Mouse (Mus musculus) hindbrain, embryonic 10.5 days (tissue): ENCODE results near the gene Crygc. TPM values are rescaled to one million over a fixed set of nuclear protein-coding genes. Genes with fewer than 3 reads are reported as not detected.

Source experiments
- DNase-seq: peaks from one replicate; pipeline ENCODE4 v3.0.0-alpha.2; 2017; ENCODE audit warnings: low spot score
- H3K27ac ChIP-seq: fragments of 300-500 bp; sonication (generic); 2 replicates; pipeline ENCODE4 v1.5.1; 2016; ENCODE audit warnings: mild to moderate bottlenecking, moderate library complexity
- H3K27me3 ChIP-seq: fragments of 300-500 bp; sonication (generic); 2 replicates; pipeline ENCODE4 v1.6.1; 2016; ENCODE audit warnings: mild to moderate bottlenecking; ENCODE audit not compliant: poor library complexity, insufficient read depth, severe bottlenecking
- H3K36me3 ChIP-seq: fragments of 300-500 bp; sonication (generic); 2 replicates; pipeline ENCODE4 v1.6.1; 2016; ENCODE audit warnings: mild to moderate bottlenecking, moderate library complexity
- H3K4me1 ChIP-seq: fragments of 300-500 bp; sonication (generic); replicated peaks from 2 replicates; pipeline ENCODE4 v1.6.1; 2016; ENCODE audit warnings: mild to moderate bottlenecking
- H3K4me3 ChIP-seq: fragments of 300-500 bp; sonication (generic); 2 replicates; pipeline ENCODE4 v1.5.1; 2016; ENCODE audit warnings: mild to moderate bottlenecking, moderate library complexity
- H3K9me3 ChIP-seq: fragments of 300-500 bp; sonication (generic); 2 replicates; pipeline ENCODE4 v1.6.1; 2016; ENCODE audit warnings: mild to moderate bottlenecking, moderate library complexity
- WGBS: fragments of 180-500 bp; shearing (Covaris S2); methylation state at CpG from one replicate; pipeline ENCODE4 v1.1.7; 2016; 5-methylcytosine and 5-hydroxymethylcytosine counted together
- polyA plus RNA-seq: library from polyadenylated mRNA; unstranded; fragments of >200 nt; fragmentation: Nextera tagmentation; extraction: Ambion mirVana; gene quantifications from 2 replicates; pipeline ENCODE4 v1.2.1, GENCODE M21; 2016

Crygc gene
- polyA plus RNA-seq, 1 experiment from 2014 or later = 0.27 TPM

- no peaks in the 10 kb centered on the region for H3K36me3 ChIP-seq
- H3K4me3 ChIP-seq = no peak overlapping the region
- no peak for DNase-seq
- H3K9me3 ChIP-seq = no peaks in the 10 kb centered on the region
- H3K27me3 ChIP-seq = peaks cover 6% of the 10 kb centered on the region; the same call in 1 of the 2 replicates
- H3K27ac ChIP-seq = no peak overlapping the region
- 40% methylated on average over 8 of the region's 8 CpGs for WGBS
- H3K4me1 ChIP-seq = peaks cover 7% of the 10 kb centered on the region
These were observed 26.9 kb downstream of the Crygc start for GRCm38 (mm10) chr1:65046401-65047109.

- whole genome bisulfite sequencing = 80% methylated on average over 2 of the region's 2 CpGs
- no peaks in the 10 kb centered on the region for H3K9me3 ChIP-seq
- no peak overlapping the region for H3K4me3 ChIP-seq
- H3K4me1 ChIP-seq = no peaks in the 10 kb centered on the region
- DNase-seq = no peak
- no peaks in the 10 kb centered on the region for H3K36me3 ChIP-seq
- H3K27ac ChIP-seq = no peak overlapping the region
- no peaks in the 10 kb centered on the region for H3K27me3 ChIP-seq
These were observed 30.1 kb downstream of the Crygc start for GRCm38 (mm10) chr1:65043433-65043832.

GRCm38 (mm10) chr1:65041837-65042236 is 31.7 kb downstream of the Crygc start:
- no peaks in the 10 kb centered on the region for H3K36me3 ChIP-seq
- no peaks in the 10 kb centered on the region for H3K9me3 ChIP-seq
- H3K27ac ChIP-seq = no peak overlapping the region
- no peaks in the 10 kb centered on the region for H3K27me3 ChIP-seq
- 95% methylated on average over 3 of the region's 3 CpGs for WGBS
- no peaks in the 10 kb centered on the region for H3K4me1 ChIP-seq
- no peak overlapping the region for H3K4me3 ChIP-seq
- DNase-seq = no peak

- Histone ChIP-seq H3K27ac (no peak overlapping the region), H3K27me3 (no peaks in the 10 kb centered on the region), H3K36me3 (no peaks in the 10 kb centered on the region), H3K4me1 (no peaks in the 10 kb centered on the region), H3K4me3 (no peak overlapping the region), H3K9me3 (no peaks in the 10 kb centered on the region)
- WGBS = 84% methylated on average over 6 of the region's 6 CpGs
- no peak for DNase-seq
These were observed 32.7 kb downstream of the Crygc start for GRCm38 (mm10) chr1:65040806-65041205.

GRCm38 (mm10) chr1:65039679-65040078 is 33.8 kb downstream of the Crygc start:
- WGBS = 83% methylated on average over 3 of the region's 3 CpGs

GRCm38 (mm10) chr1:65037542-65037941 is 35.9 kb downstream of the Crygc start:
- Histone ChIP-seq H3K27me3 (no peaks in the 10 kb centered on the region), H3K27ac (no peak overlapping the region), H3K4me3 (no peak overlapping the region), H3K36me3 (no peaks in the 10 kb centered on the region), H3K9me3 (no peaks in the 10 kb centered on the region), H3K4me1 (no peaks in the 10 kb centered on the region)
- no peak for DNase-seq
- WGBS = 78% methylated on average over 2 of the region's 2 CpGs

More at GRCm38 (mm10) chr1:65039679-65040078, 33.8 kb downstream of the Crygc start:
- Histone ChIP-seq H3K4me1 (no peaks in the 10 kb centered on the region), H3K4me3 (no peak overlapping the region), H3K27me3 (no peaks in the 10 kb centered on the region), H3K27ac (no peak overlapping the region), H3K36me3 (no peaks in the 10 kb centered on the region), H3K9me3 (no peaks in the 10 kb centered on the region)
- no peak for DNase-seq

- Histone ChIP-seq H3K4me1 (no peaks in the 10 kb centered on the region), H3K27ac (no peak overlapping the region), H3K36me3 (no peaks in the 10 kb centered on the region), H3K27me3 (no peaks in the 10 kb centered on the region), H3K4me3 (no peak overlapping the region), H3K9me3 (no peaks in the 10 kb centered on the region)
- DNase-seq = no peak
- 46% methylated on average over 3 of the region's 3 CpGs for WGBS
These were observed 38.0 kb downstream of the Crygc start for GRCm38 (mm10) chr1:65035513-65035912.

GRCm38 (mm10) chr1:65032641-65033040 is 40.8 kb downstream of the Crygc start, which contains the start of gene Akr1cl:
Akr1cl (minus strand) TSS chr1:65032759.
- Histone ChIP-seq H3K27ac (no peak within 1 kb of the TSS), H3K27me3 (no peaks in the 10 kb centered on the region), H3K9me3 (no peaks in the 10 kb centered on the region), H3K36me3 (no peaks in the 10 kb centered on the region), H3K4me1 (no peaks in the 10 kb centered on the region), H3K4me3 (no peak within 1 kb of the TSS)
- DNase-seq = no peak

GRCm38 (mm10) chr1:65028206-65028605 is 45.3 kb downstream of the Crygc start:
- Histone ChIP-seq H3K4me1 (no peaks in the 10 kb centered on the region), H3K9me3 (no peaks in the 10 kb centered on the region), H3K36me3 (no peaks in the 10 kb centered on the region), H3K27ac (no peak overlapping the region), H3K4me3 (no peak overlapping the region), H3K27me3 (no peaks in the 10 kb centered on the region)
- WGBS = 72% methylated on average over 9 of the region's 9 CpGs
- no peak for DNase-seq

Other genes starting within 250 kb of the Crygc start
- 9.2 and 9.8 TPM in 2 replicates for gene Plekhm3, start 116.9 kb downstream of the Crygc start, polyA plus RNA-seq
- gene Akr1cl, start 40.9 kb downstream of the Crygc start, polyA plus RNA-seq = 0.22 and 0.34 TPM in 2 replicates
- 0.30 and 2.9 TPM in 2 replicates for gene Cryge, start 22.5 kb downstream of the Crygc start, polyA plus RNA-seq
- gene Crygd, start 10.2 kb downstream of the Crygc start, polyA plus RNA-seq = not detected in 2 replicates
- not detected in 2 replicates for gene Crygb, start 8.6 kb upstream of the Crygc start, polyA plus RNA-seq
- gene Cryga, start 29.7 kb upstream of the Crygc start, polyA plus RNA-seq = not detected in 2 replicates
- not detected in 2 replicates for gene Gm28845, start 45.9 kb upstream of the Crygc start, polyA plus RNA-seq
- 0.21 and 0.30 TPM in 2 replicates for gene D630023F18Rik, start 49.5 kb upstream of the Crygc start, polyA plus RNA-seq
- gene Idh1, start 112.8 kb upstream of the Crygc start, polyA plus RNA-seq = 279 and 332 TPM in 2 replicates
- 13.5 and 13.7 TPM in 2 replicates for gene Pikfyve, start 113.0 kb upstream of the Crygc start, polyA plus RNA-seq
- gene Pth2r, start 208.4 kb upstream of the Crygc start, polyA plus RNA-seq = 0.12 and 0.35 TPM in 2 replicates